Mouse (Mus musculus) liver, adult 2 months (tissue): ENCODE data around the gene Prr5l.

ENCODE experiments used
- CTCF ChIP-seq: fragments of 200-500 bp; IDR thresholded peaks from 2 replicates; pipeline ENCODE4 v1.5.1; 2011; ENCODE audit warnings: low read depth, low read length, control low read depth
- POLR2A ChIP-seq: fragments of 200-500 bp; IDR thresholded peaks from 2 replicates; pipeline ENCODE4 v1.6.1; 2011; ENCODE audit warnings: low read length, control low read depth; ENCODE audit not compliant: insufficient read depth; ENCODE audit errors: extremely low read depth

- no peak for TF ChIP-seq CTCF
- TF ChIP-seq POLR2A = no peak
Observed at GRCm38 (mm10) chr2:101717162-101717561, 165.7 kb downstream of the Prr5l start.
